Comparison of ENCODE assay signal across 1 mouse cellular context in genomic region chr12:69680635-69681565, GRCm38 (mm10).
TF ChIP-seq lines count a peak whose summit lies in the region.

No protein-coding gene starts in this region.

TF ChIP-seq in C2C12, 6 proteins besides CTCF, POLR2A, EP300 and RAD21 (continued from another document):
- TF ChIP-seq MYOG (IDR thresholded peaks at IDR 0.05; ENCODE audit: control insufficient read depth, extremely low read depth, insufficient read length) (no peak), MYOD1 (IDR thresholded peaks at IDR 0.05; ENCODE audit: control insufficient read depth, insufficient read length, low read depth) (no peak), CEBPB (IDR thresholded peaks at IDR 0.05; ENCODE audit: low read depth) (no peak), FOSL1 (IDR thresholded peaks at IDR 0.05; ENCODE audit: insufficient read depth, low read length, poor library complexity, severe bottlenecking) (no peak)
